Mouse (Mus musculus) R1 (cell line): ENCODE results near the gene Zfp36l1.

ENCODE experiments used
- DNase-seq: peaks from one replicate; pipeline ENCODE4 v3.0.0-alpha.2; 2018; ENCODE audit warnings: low read depth, low spot score

Zfp36l1 gene

DNA sequence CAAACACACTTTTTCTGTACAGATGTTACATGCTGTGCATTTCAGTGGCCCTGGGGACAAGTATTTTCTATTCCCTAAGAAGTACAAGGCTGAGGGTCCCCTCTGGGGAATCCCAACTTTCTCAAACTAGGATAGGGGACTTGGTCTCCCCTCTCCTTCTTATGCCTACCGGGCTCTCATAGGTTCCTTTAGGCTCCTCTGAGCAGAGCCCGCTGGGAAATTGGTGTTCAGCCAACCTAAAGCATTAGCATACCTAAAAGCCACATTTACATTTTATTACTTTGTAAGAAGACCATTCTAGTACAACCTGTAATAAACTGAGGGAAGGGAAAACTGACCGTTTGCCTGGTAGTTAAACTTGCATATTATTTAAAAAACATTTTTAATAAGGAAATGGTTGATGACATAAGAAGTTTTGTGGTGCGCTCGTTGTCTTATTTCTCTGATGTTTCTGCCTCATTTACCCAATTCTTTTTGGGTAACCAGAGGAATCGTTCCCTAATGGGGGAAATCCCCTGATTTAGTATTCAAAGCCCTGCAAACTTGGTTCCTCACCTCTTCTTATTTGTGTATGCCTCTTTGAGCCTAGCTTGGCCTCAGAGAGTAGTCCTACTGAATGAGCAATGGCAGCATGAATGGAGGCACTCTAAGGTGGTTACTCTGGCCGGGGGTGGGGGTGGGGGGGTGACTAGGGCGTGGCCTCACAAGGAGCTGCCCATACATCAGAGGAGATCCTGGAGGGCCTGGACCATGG, 42.1 kb downstream of the Zfp36l1 start:
- peak; percentile 29 for DNase-seq

DNA sequence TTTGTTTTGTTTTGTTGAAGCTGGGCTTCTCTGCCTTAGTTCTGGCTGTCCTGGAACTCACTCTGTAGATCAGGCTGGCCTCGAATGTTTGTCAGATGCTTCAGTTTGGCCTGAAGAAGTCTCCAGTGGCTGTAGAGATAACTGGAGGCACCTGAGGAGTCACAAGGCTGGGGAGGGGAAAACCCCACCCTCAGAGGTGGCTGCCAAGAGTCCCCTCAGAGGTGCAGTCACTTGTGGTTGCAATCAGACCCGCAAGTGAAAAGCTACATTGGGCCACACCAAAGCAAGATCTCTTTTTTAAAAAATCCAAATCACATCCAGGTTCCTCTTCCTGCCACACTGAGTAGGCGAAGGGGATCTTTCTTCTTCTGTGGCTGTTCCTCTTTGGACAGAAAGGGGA, 43.8 kb downstream of the Zfp36l1 start:
- DNase-seq = no peak

DNA sequence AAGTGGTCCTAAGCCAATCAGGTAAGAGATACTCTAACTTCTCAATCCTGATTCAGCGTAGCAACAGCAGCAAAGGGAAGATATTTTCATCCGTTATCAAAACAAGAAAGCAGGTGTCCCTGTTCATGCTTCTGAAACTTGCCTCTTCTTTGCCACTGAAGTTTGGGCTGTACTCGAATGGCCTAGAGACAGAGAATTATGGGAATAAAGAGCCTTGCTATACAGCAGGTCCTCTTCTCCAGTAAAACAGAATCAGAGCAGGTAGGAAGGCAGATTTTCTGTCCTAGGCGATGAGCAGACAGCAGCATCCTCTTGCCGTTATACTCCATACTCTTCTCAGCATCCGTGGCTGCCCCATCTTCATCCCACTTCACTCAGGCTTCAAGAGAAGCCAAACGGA, 44.8 kb downstream of the Zfp36l1 start:
- DNase-seq = no peak

DNA sequence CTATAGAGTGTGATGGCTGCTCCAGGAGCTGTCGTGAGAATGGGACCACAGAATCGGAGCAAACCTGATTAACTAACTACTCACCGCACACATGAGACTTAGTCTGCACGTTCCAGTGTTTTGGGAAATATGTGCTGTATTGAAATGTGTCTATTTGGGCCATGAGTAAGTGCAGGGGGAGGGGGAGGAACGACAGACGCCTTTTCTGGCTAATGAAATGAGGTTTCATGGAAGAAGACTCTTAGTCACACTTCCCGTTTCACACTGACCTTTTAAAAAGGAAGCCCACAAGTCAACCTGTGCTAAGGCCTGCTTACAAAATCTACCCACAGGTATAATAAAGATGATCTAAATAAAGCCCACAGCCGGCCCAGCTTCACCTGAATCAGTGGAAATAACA, 47.8 kb downstream of the Zfp36l1 start:
- no peak for DNase-seq

DNA sequence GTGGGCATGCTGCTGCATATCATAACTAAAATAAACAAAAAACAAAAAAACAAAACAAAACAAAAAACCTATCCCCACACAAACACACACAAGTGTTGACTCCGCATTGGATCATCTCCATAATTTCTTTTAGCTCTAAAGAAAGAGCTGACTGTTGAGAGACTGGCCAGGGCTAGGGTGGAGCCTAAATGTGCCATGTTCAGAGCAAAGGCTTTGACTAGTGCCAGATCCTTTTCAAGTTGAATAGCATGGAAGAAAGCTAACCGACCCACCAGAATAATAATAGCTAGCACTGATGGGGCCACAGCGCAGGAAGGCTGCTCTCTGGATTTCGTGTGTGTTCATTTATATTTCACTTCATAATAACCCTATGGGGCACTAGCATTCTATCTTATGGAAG, 48.5 kb downstream of the Zfp36l1 start:
- DNase-seq = no peak

DNA sequence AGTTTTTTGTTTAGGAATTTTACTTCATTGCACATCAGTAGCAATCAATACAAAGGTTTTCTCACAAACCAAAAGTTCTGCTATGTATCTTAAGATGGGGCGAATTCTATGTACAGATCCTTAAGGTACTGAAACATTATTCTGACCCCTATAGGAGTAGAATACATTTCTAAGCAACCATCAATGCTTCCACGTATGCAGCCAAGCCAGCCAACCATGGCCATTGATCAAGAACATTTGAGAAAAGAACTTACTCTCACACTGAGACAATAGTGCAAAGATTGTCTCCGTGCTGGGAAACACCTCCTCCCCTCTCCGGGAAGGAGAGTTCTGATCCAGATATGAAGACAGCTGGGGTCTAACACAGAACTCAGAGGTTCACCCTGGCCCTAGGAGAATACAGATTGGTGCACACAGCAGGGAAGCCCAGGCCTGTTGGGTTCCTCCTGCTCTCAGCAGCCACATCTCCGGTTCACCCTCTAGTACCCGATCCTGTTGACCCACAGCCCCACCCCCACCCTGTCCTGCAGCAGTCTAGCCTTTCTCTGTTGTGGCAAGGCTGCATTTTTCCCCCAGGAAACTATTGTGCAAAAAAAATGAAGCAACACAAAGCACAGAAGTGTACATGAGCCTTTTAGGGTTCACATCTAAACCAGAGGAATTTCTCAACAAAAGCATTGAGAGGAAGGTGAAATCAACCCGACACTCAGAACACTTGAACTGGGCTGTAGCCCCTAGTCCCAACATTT, 49.2 kb downstream of the Zfp36l1 start:
- DNase-seq = no peak

DNA sequence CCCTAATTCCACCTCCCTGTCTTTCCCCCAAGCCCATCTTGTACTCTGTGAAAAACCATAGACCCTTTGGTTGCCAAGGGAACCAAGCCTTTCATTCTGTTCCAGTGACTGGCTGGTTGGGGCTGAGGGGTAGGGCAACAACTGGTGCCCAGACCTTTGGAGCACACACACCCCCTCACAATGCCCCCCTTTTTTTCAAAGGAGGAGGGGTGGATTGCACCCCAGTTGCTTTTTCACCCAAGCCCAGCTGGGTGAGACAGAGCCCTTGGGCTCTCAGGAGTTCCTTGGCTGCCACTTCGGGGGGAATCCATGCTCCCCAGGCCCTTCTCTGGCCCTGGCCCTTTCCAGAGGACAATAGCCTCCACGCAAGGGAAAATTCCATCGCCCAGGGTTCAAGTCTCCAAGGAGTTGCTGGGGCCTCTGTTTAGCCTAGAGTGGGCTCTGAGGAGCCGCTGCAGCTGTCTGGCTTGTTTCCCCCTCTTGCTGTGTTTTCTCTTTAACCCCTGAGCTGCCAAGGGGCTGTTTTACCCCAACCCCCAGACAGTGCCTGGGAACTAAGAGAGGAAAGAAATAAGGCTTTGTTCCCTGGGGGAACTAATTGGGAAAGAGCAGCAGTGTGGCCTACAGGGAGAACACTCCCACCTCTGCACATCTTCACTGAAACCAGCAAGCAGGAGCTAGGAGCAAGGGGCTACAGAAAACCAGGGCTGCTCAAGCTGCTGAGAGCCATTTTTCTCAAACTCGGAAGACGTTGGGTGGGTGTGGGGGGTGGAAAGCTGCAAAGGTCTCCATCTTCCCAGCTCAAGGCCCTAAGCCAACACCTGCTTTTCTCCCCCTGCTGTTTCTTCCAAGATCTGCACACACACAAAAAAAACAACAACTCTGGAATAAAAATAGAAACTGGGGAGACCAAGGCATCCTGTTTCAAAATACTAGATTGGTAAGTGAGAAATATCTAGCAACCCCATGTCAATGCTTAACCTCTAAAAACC, 50.1 kb downstream of the Zfp36l1 start:
- peak; percentile 72 for DNase-seq

DNA sequence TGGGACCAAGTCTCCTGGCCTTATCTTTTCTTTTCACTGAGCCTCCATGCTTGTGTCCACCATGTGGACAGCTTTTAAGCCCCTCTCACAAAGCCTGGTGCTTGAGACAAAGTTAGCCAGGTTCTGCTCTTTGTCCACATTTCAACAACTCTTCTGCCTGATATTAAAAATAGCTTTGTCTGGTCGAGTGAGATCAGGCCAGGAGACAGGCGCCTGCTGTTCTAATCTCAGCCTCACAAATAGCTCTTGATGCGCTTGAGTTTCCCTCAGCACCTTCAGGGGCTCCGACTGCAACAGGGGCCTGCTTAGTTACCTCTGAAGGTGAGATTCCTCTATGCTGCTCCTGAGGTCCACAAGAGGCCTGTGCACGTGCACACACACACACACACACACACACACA, 51.0 kb downstream of the Zfp36l1 start:
- DNase-seq = no peak

DNA sequence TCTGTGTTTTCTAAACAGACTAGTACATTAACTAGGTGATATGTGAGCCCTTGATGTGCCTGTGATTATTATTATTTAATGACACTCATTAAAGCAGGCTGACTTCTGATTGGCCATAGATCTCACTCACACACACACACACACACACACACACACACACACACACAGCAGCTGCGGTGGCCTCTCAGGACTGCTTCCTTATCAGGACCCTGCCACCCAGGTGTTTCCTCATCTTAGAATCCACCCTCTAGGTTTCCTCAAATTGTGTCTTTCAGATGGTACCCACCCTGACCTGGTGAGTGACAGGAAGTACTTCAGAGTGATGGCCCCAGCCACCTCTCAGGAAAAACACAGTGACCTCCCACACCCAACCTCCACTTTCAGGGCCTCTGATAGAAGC, 52.0 kb downstream of the Zfp36l1 start:
- DNase-seq = no peak

DNA sequence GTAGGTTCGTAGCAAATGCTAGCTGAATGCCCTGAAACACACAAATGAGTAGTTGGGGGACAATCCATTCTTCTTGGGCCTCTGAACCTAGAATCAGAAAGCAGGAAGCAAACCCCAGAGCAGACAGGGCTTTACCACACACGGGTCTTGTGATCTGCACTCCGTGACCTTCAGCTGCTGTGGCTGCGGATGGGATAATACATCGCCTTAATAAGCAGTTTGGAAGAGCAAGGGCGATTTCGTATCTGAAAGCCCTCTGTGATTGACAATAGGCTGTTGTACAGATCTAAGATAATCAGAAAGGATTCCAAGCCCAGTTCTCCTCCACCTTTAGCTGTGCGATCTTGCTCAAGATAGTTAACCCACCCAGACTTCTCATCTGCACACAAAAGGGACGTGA, 52.5 kb downstream of the Zfp36l1 start:
- DNase-seq = peak; percentile 18

DNA sequence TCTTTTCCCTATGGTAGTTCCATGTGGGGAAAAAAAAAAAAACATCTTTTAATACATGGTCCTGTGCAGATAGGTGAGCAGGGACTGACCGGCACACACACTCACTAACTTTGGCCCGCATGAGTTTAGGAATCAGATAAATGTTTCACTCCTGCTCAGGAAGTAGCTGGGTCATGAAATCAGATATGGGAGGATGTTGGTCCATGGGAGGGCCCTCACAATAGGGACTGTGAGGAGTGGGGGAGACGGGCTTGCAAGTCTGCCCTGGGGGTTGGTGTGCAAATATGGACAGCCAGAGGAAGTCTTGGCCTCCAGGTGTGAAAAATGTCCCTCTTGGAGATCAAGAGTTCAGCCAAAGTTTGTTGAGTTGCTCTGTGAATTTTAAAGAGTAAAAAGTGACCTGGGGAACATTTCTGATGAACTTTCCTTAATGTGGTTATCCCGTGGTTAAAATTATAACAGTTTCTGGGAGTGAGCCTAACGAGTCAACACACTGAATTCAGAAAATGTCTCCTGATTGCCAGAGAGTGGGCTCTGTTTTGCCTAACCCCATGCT, 53.0 kb downstream of the Zfp36l1 start:
- no peak for DNase-seq
